Mouse (Mus musculus) stomach, postnatal 0 days (tissue): ENCODE results near the gene Babam2.

Experiments
- CTCF ChIP-seq: IDR thresholded peaks from 2 replicates; pipeline ENCODE4 v1.5.1; 2016; ENCODE audit warnings: antibody characterized with exemption, low read depth, mild to moderate bottlenecking, moderate library complexity
- EP300 ChIP-seq: optimal IDR thresholded peaks from 2 replicates; pipeline ENCODE3; 2016; ENCODE audit warnings: antibody characterized with exemption

GRCm38 (mm10) chr5:31967526-31967925, 270.0 kb downstream of the Babam2 start:
- TF ChIP-seq CTCF (no peak), EP300 (no peak)
